Mouse (Mus musculus) layer of hippocampus, adult 2 months (tissue): ENCODE measurements around the gene Rhobtb1. TPM values are rescaled to one million over a fixed set of nuclear protein-coding genes. Genes with fewer than 3 reads are reported as not detected.
A peak's percentile ranks its signal among the peaks of the same experiment; 100 is the strongest.

Source experiments
- DNase-seq, 2 experiments: peaks; one replicate each; pipeline ENCODE4 v3.0.0; 2022; ENCODE audit warnings: low spot score in 2 of 2
- H3K27ac ChIP-seq: fragments of 200-600 bp; 2 replicates; pipeline ENCODE4 v1.8.1; 2022
- H3K4me3 ChIP-seq: fragments of 200-600 bp; 2 replicates; pipeline ENCODE4 v1.8.1; 2022; ENCODE audit warnings: mild to moderate bottlenecking
- CTCF ChIP-seq: fragments of 200-600 bp; conservative IDR thresholded peaks from 2 replicates; pipeline ENCODE4 v1.8.1; 2022; ENCODE audit warnings: antibody characterized with exemption, mild to moderate bottlenecking, moderate library complexity
- total RNA-seq, 2 experiments: library from RNA; stranded (reverse); gene quantifications; 2 replicates each; pipeline ENCODE4 v1.2.3; 2021

Rhobtb1 gene
- total RNA-seq, 2 experiments from 2014 or later, result 3.8 to 5.9 TPM

- Histone ChIP-seq H3K27ac (no peak overlapping the region), H3K4me3 (no peak overlapping the region)
- no peak for DNase-seq
- TF ChIP-seq CTCF, result no peak
Measured at GRCm38 (mm10) chr10:69318514-69318913, 167.3 kb downstream of the Rhobtb1 start.

GRCm38 (mm10) chr10:69320667-69321518, 169.7 kb downstream of the Rhobtb1 start:
- peak; percentile 58 to 86 for DNase-seq
- H3K27ac ChIP-seq, result no peak overlapping the region
- no peak overlapping the region for H3K4me3 ChIP-seq
- TF ChIP-seq CTCF, result peak; percentile 87

GRCm38 (mm10) chr10:69321519-69322035, 170.3 kb downstream of the Rhobtb1 start:
- no peak; the same call in 1 of the 2 replicates for TF ChIP-seq CTCF
- no peak for DNase-seq
- H3K4me3 ChIP-seq, result no peak overlapping the region
- no peak overlapping the region for H3K27ac ChIP-seq

- no peak for TF ChIP-seq CTCF
- H3K27ac ChIP-seq, result no peak overlapping the region
Measured at GRCm38 (mm10) chr10:69323986-69324385, 172.8 kb downstream of the Rhobtb1 start.

GRCm38 (mm10) chr10:69324816-69325215, 173.6 kb downstream of the Rhobtb1 start:
- DNase-seq, result no peak
- no peak overlapping the region for H3K27ac ChIP-seq
- H3K4me3 ChIP-seq, result no peak overlapping the region
- no peak for TF ChIP-seq CTCF

More at GRCm38 (mm10) chr10:69323986-69324385, 172.8 kb downstream of the Rhobtb1 start:
- DNase-seq, result no peak
- no peak overlapping the region for H3K4me3 ChIP-seq

- no peak for TF ChIP-seq CTCF
- Histone ChIP-seq H3K4me3 (no peak overlapping the region), H3K27ac (no peak overlapping the region)
- DNase-seq, result peak in 1 of 2 experiments; percentile 23
Measured at GRCm38 (mm10) chr10:69326433-69326832, 175.2 kb downstream of the Rhobtb1 start.

GRCm38 (mm10) chr10:69327362-69327761, 176.1 kb downstream of the Rhobtb1 start:
- DNase-seq, result no peak
- no peak for TF ChIP-seq CTCF

GRCm38 (mm10) chr10:69328029-69328655, 176.9 kb downstream of the Rhobtb1 start:
- H3K27ac ChIP-seq, result no peak overlapping the region
- DNase-seq, result no peak
- TF ChIP-seq CTCF, result no peak
- H3K4me3 ChIP-seq, result no peak overlapping the region

More at GRCm38 (mm10) chr10:69327362-69327761, 176.1 kb downstream of the Rhobtb1 start:
- Histone ChIP-seq H3K4me3 (no peak overlapping the region), H3K27ac (no peak overlapping the region)

- no peak overlapping the region for H3K4me3 ChIP-seq
- H3K27ac ChIP-seq, result no peak overlapping the region
- no peak for TF ChIP-seq CTCF
- DNase-seq, result no peak
Measured at GRCm38 (mm10) chr10:69328656-69329046, 177.4 kb downstream of the Rhobtb1 start.

- no peak for DNase-seq
- Histone ChIP-seq H3K27ac (no peak overlapping the region), H3K4me3 (no peak overlapping the region)
- no peak for TF ChIP-seq CTCF
Measured at GRCm38 (mm10) chr10:69331231-69331630, 180.0 kb downstream of the Rhobtb1 start.

GRCm38 (mm10) chr10:69333212-69333611, 182.0 kb downstream of the Rhobtb1 start:
- TF ChIP-seq CTCF, result no peak
- H3K4me3 ChIP-seq, result no peak overlapping the region
- DNase-seq, result no peak
- no peak overlapping the region for H3K27ac ChIP-seq

- H3K27ac ChIP-seq, result peak overlapping the region; percentile 64
- peak overlapping the region; percentile 35; the same call in 1 of the 2 replicates for H3K4me3 ChIP-seq
- DNase-seq, result peak; percentile 10 to 13
- TF ChIP-seq CTCF, result no peak
Measured at GRCm38 (mm10) chr10:69334271-69335194, 183.3 kb downstream of the Rhobtb1 start.
